Mouse (Mus musculus) midbrain, embryonic 11.5 days (tissue): ENCODE results near the gene Pax7. TPM values are rescaled to one million over a fixed set of nuclear protein-coding genes. Genes with fewer than 3 reads are reported as not detected.

Experiments used
- ATAC-seq: fragments of 200-750 bp; cut with Nextera tagmentation; 2 replicates; pipeline ENCODE4 v1.8.0; 2017; ENCODE audit warnings: moderate TSS enrichment, moderate library complexity; ENCODE audit not compliant: low FRiP score
- DNase-seq: peaks from one replicate; pipeline ENCODE4 v3.0.0; 2015; ENCODE audit warnings: low spot score; ENCODE audit errors: missing footprints
- H3K27ac ChIP-seq: fragments of 300-500 bp; sonication (generic); 2 replicates; pipeline ENCODE4 v1.5.1; 2014; ENCODE audit warnings: low read depth, low read length
- H3K27me3 ChIP-seq: fragments of 300-500 bp; sonication (generic); 2 replicates; pipeline ENCODE4 v1.6.1; 2014; ENCODE audit warnings: mild to moderate bottlenecking, low read length, moderate library complexity, mixed read lengths; ENCODE audit not compliant: control insufficient read depth, insufficient read depth
- H3K36me3 ChIP-seq: fragments of 300-500 bp; sonication (generic); 2 replicates; pipeline ENCODE4 v1.6.1; 2014; ENCODE audit warnings: mild to moderate bottlenecking, low read length, moderate library complexity, mixed read lengths; ENCODE audit not compliant: control insufficient read depth, insufficient read depth
- H3K4me1 ChIP-seq: fragments of 300-500 bp; sonication (generic); 2 replicates; pipeline ENCODE4 v1.6.1; 2014; ENCODE audit warnings: low read length; ENCODE audit not compliant: control insufficient read depth, insufficient read depth
- H3K4me2 ChIP-seq: fragments of 300-500 bp; sonication (generic); 2 replicates; pipeline ENCODE4 v1.6.1; 2014; ENCODE audit warnings: mild to moderate bottlenecking, moderate library complexity
- H3K4me3 ChIP-seq: fragments of 300-500 bp; sonication (generic); 2 replicates; pipeline ENCODE4 v1.5.1; 2014; ENCODE audit warnings: low read depth, low read length
- H3K9ac ChIP-seq: fragments of 300-500 bp; sonication (generic); 2 replicates; pipeline ENCODE4 v1.6.1; 2014; ENCODE audit warnings: low read length
- H3K9me3 ChIP-seq: fragments of 300-500 bp; sonication (generic); 2 replicates; pipeline ENCODE4 v1.6.1; 2016; ENCODE audit warnings: low read length; ENCODE audit not compliant: control insufficient read depth
- WGBS: fragments of 180-500 bp; shearing (Covaris S2); extraction: QIAGEN DNeasy Blood & Tissue Kit; methylation state at CpG from one replicate; pipeline ENCODE4 v1.1.7; 2014; 5-methylcytosine and 5-hydroxymethylcytosine counted together
- polyA plus RNA-seq: library from polyadenylated mRNA; unstranded; fragments of >200 nt; fragmentation: Nextera tagmentation; extraction: Ambion mirVana; gene quantifications from 2 replicates; pipeline ENCODE4 v1.2.1, GENCODE M21; 2014

Pax7 gene
- polyA plus RNA-seq, 1 experiment from 2014 or later: 3.1 TPM

GRCm38 (mm10) chr4:139725421-139725820, 107.9 kb downstream of the Pax7 start:
- H3K27me3 ChIP-seq: no peaks in the 10 kb centered on the region
- no peak overlapping the region for H3K9ac ChIP-seq
- WGBS: 66% methylated on average over 15 of the region's 15 CpGs
- DNase-seq (peak; percentile 82), ATAC-seq (no peak)
- H3K4me2 ChIP-seq: no peak overlapping the region
- H3K9me3 ChIP-seq: peaks cover 2% of the 10 kb centered on the region; the same call in 1 of the 2 replicates
- H3K4me1 ChIP-seq: peaks cover 5% of the 10 kb centered on the region; the same call in 1 of the 2 replicates
- H3K36me3 ChIP-seq: no peaks in the 10 kb centered on the region
- H3K27ac ChIP-seq: no peak overlapping the region
- no peak overlapping the region for H3K4me3 ChIP-seq

GRCm38 (mm10) chr4:139724296-139724695, 109.0 kb downstream of the Pax7 start:
- 70% methylated on average over 4 of the region's 4 CpGs for WGBS
- no peak overlapping the region for H3K4me3 ChIP-seq
- no peak overlapping the region for H3K27ac ChIP-seq

DNA sequence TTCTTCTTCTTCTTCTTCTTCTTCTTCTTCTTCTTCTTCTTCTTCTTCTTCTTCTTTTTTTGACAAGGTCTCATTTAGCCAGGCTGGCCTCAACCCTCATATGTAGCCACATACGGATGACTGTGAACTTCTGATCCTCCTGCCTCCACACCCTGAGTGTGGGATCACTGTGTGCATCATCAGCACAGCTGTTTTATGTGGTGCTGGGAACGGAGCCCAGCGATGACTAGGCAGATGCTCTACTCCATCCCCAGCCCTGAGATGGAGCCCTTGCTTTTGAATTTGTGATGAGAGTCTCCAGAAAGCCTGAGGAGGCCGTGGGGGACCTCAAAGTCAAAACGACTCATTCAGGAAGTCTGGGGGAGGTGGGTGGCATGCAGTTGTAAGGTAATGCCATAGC, 114.3 kb downstream of the Pax7 start:
- no peak for DNase-seq
- 77% methylated on average over 5 of the region's 5 CpGs for WGBS
- no peak for ATAC-seq
- Histone ChIP-seq H3K9me3 (no peaks in the 10 kb centered on the region), H3K27ac (no peak overlapping the region), H3K4me3 (no peak overlapping the region), H3K36me3 (no peaks in the 10 kb centered on the region), H3K4me2 (no peak overlapping the region), H3K9ac (no peak overlapping the region), H3K27me3 (no peaks in the 10 kb centered on the region), H3K4me1 (peaks cover 2% of the 10 kb centered on the region; the same call in 1 of the 2 replicates)

More at GRCm38 (mm10) chr4:139724296-139724695, 109.0 kb downstream of the Pax7 start:
- no peaks in the 10 kb centered on the region for H3K27me3 ChIP-seq
- no peaks in the 10 kb centered on the region for H3K36me3 ChIP-seq
- no peak overlapping the region for H3K4me2 ChIP-seq
- peaks cover 2% of the 10 kb centered on the region; the same call in 1 of the 2 replicates for H3K9me3 ChIP-seq
- ATAC-seq (no peak), DNase-seq (peak; percentile 86)
- peaks cover 5% of the 10 kb centered on the region; the same call in 1 of the 2 replicates for H3K4me1 ChIP-seq
- no peak overlapping the region for H3K9ac ChIP-seq

DNA sequence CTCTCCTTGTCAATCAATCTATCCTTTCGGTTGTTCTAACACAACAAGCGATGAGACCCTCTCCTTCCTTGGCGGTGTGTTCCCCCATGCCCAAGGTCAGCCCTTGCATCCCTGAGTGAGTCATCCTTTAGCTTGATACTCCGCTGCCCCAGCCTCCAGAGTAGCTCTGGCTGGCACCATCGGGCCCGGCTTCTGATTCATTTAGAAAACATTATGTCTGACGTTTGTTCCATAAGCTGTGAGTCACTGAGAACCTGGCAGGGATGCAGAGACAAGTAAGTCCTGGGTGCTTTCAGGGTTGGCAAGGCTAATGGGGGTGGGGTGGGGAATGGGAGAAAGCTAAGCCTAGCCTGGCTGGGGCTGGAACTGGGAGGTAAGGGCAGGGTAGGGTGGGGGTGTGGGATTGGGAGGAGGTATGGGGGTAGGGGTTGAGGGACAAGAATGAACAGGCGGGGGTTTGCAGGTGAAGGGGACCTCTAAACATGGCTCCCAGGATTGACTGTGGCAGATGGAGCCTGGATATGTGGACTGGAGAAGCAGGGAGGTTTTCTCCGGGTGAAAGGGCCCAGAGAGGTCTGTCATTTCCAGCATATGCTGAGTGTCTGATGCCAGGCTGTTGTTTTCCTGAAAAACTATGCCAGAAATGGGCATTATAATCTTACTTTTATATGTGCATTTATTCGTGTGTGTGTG, 116.7 kb downstream of the Pax7 start:
- Histone ChIP-seq H3K27ac (no peak overlapping the region), H3K4me3 (no peak overlapping the region), H3K9ac (no peak overlapping the region), H3K4me1 (peaks cover 2% of the 10 kb centered on the region; the same call in 1 of the 2 replicates), H3K9me3 (no peaks in the 10 kb centered on the region), H3K4me2 (no peak overlapping the region), H3K27me3 (no peaks in the 10 kb centered on the region), H3K36me3 (no peaks in the 10 kb centered on the region)
- DNase-seq (peak; percentile 60), ATAC-seq (no peak)
- WGBS: 84% methylated on average over 10 of the region's 10 CpGs

GRCm38 (mm10) chr4:139715241-139715932, 117.9 kb downstream of the Pax7 start:
- Histone ChIP-seq H3K27ac (no peak overlapping the region), H3K9ac (no peak overlapping the region), H3K27me3 (no peaks in the 10 kb centered on the region), H3K4me2 (no peak overlapping the region), H3K4me3 (no peak overlapping the region), H3K9me3 (no peaks in the 10 kb centered on the region), H3K4me1 (peaks cover 9% of the 10 kb centered on the region), H3K36me3 (no peaks in the 10 kb centered on the region)
- 26% methylated on average over 13 of the region's 13 CpGs for WGBS
- ATAC-seq (no peak), DNase-seq (peak; percentile 75)

DNA sequence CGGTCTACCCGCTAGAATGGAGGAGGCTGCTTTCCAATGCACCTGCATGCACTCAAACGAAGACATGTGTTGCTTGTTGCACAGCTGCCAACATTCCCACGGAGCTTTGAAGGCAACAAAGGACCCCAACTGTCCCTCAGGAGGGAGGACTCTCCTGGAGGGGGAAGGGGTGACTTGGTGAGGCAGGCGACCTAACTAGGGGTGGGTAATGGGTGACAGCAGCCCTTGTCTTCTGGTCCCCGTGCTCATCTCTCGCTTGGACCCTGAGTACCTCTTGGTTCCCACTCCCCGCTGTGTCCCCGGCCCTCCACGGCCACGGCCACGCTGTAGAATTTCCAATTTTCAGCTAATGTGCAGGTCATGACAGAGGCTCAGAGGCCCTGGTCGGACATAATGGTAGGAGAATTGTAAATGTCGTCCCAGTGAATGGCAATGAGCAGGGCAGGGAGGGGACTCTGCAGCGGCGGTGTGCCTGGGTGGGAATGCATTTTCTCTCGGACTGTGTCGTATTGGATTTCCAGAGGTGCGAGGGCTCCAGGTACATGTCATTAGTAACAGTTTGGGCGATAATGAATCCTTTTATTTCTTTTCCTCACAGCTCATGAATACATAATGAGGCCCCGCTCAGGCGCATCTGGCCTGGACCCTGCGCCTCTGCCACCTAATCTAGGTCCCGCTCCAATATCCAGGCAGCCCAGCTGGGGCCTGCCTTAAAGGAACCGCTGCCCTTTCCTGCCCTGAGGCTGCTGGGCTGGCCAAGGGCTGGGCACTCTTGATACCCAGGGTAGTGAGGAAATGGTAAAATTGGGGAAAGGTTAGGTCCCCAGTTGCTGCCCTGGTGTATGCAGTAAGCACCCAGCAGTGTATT, 122.6 kb downstream of the Pax7 start:
- WGBS: 33% methylated on average over 25 of the region's 25 CpGs
- DNase-seq (peak; percentile 88), ATAC-seq (no peak)
- H3K36me3 ChIP-seq: no peaks in the 10 kb centered on the region
- H3K27me3 ChIP-seq: no peaks in the 10 kb centered on the region
- H3K4me2 ChIP-seq: no peak overlapping the region
- H3K9me3 ChIP-seq: no peaks in the 10 kb centered on the region
- H3K4me3 ChIP-seq: no peak overlapping the region
- 0 out of 2 replicates have a peak overlapping the region, but pooled peaks have one; percentile 44 for H3K27ac ChIP-seq
- no peak overlapping the region for H3K9ac ChIP-seq
- peaks cover 9% of the 10 kb centered on the region for H3K4me1 ChIP-seq

GRCm38 (mm10) chr4:139705986-139706385, 127.3 kb downstream of the Pax7 start:
- H3K27ac ChIP-seq: no peak overlapping the region
- DNase-seq: peak; percentile 41
- H3K4me3 ChIP-seq: no peak overlapping the region
- H3K4me1 ChIP-seq: peaks cover 4% of the 10 kb centered on the region
- ATAC-seq: no peak
- 93% methylated on average over 5 of the region's 5 CpGs for WGBS
- no peaks in the 10 kb centered on the region for H3K36me3 ChIP-seq
- no peak overlapping the region for H3K9ac ChIP-seq
- H3K4me2 ChIP-seq: no peak overlapping the region
- H3K9me3 ChIP-seq: no peaks in the 10 kb centered on the region
- no peaks in the 10 kb centered on the region for H3K27me3 ChIP-seq

- no peaks in the 10 kb centered on the region for H3K9me3 ChIP-seq
- ATAC-seq (no peak), DNase-seq (peak; percentile 64)
- no peak overlapping the region for H3K4me3 ChIP-seq
- no peaks in the 10 kb centered on the region for H3K4me1 ChIP-seq
- H3K36me3 ChIP-seq: no peaks in the 10 kb centered on the region
- H3K27me3 ChIP-seq: no peaks in the 10 kb centered on the region
- no peak overlapping the region for H3K4me2 ChIP-seq
- no peak overlapping the region for H3K9ac ChIP-seq
- H3K27ac ChIP-seq: no peak overlapping the region
- WGBS: 82% methylated on average over 11 of the region's 11 CpGs
Measured at GRCm38 (mm10) chr4:139703468-139703867, 129.9 kb downstream of the Pax7 start.
